Mouse (Mus musculus): ENCODE data around the gene Ralgps1. TPM values are rescaled to one million over a fixed set of nuclear protein-coding genes. Genes with fewer than 3 reads are reported as not detected.

Gene Ralgps1
- total RNA-seq, 4 experiments from 2014 or later: 59.8 to 68.0 (median 67.1) TPM

- DNase-seq (ENCODE audit: low spot score in 2 of 2): no peak
Observed at GRCm38 (mm10) chr2:33280525-33280924, 90.8 kb downstream of the Ralgps1 start.

GRCm38 (mm10) chr2:33279758-33280157 lies 91.5 kb downstream of the Ralgps1 start:
- no peak for DNase-seq (ENCODE audit: low spot score in 2 of 2)

GRCm38 (mm10) chr2:33274719-33275490 lies 96.4 kb downstream of the Ralgps1 start:
- no peak for DNase-seq (ENCODE audit: low spot score in 2 of 2)

DNA sequence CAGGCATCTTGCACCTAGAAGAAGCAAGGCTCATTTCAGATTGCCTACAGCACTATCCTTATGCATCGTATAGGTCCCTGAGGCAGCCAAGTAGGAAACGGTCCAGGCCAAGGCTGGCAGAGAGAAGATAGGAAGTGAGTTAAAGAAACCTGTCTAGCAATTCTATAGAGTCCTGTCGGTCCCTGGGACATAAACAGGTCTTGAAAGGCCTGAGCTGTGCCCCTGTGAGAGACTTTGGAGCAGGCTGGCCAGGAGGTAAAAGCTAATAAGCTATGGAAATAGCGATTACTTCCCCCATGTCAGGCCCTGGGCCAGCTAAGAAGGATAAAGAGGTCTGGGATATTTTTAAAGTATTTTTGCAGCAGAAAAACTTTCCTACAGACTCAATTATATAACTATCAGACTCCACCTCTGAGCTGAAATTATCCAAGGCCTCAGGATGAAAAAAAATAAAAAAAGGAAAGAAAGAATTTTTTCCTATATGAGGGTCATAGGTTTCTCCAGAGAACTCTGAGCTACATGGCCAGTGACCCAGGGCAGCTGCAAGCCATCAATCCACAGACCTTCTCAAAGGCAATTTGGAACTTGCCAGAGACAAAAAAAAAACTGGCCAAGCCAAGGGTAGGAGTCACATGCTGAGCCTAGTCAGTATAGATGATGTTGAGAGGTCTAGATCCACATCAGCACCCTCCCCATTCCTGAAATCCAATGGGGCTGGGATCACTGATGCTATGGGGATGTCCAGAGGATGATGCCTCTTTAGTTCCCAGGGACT lies 98.4 kb downstream of the Ralgps1 start:
- DNase-seq (ENCODE audit: low spot score in 2 of 2): no peak

DNA sequence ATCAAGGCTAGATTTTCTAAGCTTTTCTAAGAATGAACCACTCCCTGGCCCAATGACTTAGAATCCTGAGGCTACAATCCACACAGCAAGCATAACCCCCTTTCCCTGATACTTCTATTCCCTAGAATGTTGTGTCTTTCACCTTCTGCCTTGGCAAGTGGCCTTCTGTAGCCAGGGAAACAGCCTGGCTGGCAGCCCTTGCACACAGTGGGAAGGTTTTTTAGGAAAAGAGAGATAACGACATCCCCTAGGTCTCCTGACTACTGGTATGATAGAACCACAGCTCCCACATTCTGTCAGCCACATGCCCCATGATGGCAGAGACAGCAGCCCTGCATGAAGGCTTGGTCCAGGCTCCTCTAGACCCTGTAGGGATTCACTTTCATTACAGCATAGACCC lies 99.8 kb downstream of the Ralgps1 start:
- DNase-seq (ENCODE audit: low spot score in 2 of 2): no peak

- no peak for DNase-seq (ENCODE audit: low spot score in 2 of 2)
Observed at GRCm38 (mm10) chr2:33270569-33270968, 100.7 kb downstream of the Ralgps1 start.

GRCm38 (mm10) chr2:33269132-33269493 lies 102.2 kb downstream of the Ralgps1 start:
- no peak for DNase-seq (ENCODE audit: low spot score in 2 of 2)

- no peak for DNase-seq (ENCODE audit: low spot score in 2 of 2)
Observed at GRCm38 (mm10) chr2:33268384-33269131, 102.7 kb downstream of the Ralgps1 start.

DNA sequence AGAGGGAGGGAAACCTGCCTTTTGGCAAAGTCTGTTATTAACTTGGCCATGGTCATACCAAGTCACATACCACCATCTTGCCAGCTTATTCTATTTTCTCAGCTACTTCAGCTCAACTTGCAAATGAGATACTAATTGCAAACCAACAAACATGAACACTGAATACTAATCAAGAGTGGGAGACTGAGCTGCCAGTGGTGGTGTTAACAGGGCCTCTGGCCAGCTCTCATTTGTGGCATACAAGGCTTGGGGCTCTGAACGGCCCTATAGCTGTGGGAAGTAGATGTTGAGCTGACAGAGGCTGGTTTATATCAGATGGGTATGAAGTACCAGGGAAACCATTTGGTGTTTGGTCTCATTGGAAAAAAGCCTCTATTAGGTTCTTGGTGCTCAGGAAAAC lies 104.2 kb downstream of the Ralgps1 start:
- DNase-seq (ENCODE audit: low spot score in 2 of 2): no peak

- no peak for DNase-seq (ENCODE audit: low spot score in 2 of 2)
Observed at GRCm38 (mm10) chr2:33265793-33266192, 105.5 kb downstream of the Ralgps1 start.

DNA sequence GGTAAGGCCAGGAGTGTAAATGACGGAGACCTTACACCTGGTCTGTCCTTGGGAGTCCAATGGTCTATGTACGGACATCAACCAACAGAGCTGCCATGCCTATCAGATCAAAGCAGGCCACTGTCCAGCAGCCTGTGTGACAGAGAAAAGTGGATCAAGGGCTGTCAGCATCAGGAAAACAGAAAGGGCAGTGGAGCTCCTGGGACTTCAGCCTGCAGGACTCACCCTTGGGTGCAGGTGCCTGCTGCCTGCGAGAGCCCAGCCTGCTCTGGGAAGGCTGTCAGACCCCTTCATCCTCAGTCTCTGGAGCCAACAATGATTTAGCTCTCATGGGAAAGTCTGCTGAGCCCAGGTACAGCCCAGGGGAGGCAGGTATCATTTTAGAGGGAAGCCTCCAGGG lies 109.8 kb downstream of the Ralgps1 start:
- DNase-seq (ENCODE audit: low spot score in 2 of 2): no peak

DNA sequence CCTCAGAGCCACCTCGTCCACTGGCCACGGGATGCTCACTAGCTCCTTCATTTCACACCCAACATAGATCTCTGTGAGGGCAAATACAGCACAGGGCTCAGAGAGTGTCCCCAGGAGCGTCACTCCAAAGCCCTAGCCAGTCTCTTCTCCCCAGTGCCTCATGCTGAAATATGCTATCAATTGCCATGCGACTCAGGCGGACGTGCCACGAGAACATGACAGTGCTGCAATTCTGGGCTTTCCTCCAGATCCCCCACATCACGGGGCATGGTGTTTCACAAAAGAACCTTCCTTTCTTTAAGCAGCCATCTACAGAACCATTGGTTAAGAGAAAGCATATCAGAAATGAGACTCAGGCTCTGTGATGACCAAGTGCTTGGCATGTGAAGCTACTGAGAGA lies 110.5 kb downstream of the Ralgps1 start:
- peak in 1 of 2 experiments; percentile 77 for DNase-seq (ENCODE audit: low spot score in 2 of 2)

DNA sequence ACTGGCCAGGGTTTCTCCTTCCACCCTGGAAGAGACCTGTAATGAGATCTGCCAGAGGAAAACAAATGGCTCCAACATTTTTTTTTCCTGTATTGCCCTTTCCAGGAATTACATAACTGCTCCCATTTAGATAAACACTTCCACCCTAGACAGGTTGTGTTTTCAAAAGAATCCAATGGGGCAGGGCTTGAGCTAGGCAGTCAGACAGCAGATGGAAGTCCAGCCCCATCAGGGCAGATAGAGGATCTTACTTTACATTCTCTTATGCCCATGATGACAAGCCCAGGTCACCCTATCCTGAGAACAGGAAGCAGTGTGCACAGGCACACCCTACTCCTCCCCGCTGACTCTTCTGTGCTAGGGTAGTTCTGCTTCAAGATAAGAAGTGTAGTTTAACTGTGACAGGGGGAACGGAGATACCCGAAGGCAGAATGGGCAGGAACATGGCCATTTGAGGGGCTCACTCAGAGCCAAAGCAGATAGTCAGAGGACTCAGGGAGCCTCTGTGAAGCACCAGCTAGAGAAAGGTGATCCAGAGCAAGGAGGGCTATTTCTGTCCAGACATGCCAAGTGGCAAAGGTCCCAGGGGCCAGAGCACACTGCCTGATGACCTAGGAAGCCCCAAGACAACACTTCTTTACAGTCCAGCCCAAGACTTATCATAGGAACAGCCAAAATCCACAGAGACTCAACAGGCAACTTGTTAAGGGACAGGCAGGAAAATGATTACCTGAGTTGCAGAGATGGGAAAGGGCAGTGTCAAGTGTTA lies 114.3 kb downstream of the Ralgps1 start:
- DNase-seq (ENCODE audit: low spot score in 2 of 2): no peak

GRCm38 (mm10) chr2:33254318-33254985 lies 116.8 kb downstream of the Ralgps1 start:
- DNase-seq (ENCODE audit: low spot score in 2 of 2): no peak

DNA sequence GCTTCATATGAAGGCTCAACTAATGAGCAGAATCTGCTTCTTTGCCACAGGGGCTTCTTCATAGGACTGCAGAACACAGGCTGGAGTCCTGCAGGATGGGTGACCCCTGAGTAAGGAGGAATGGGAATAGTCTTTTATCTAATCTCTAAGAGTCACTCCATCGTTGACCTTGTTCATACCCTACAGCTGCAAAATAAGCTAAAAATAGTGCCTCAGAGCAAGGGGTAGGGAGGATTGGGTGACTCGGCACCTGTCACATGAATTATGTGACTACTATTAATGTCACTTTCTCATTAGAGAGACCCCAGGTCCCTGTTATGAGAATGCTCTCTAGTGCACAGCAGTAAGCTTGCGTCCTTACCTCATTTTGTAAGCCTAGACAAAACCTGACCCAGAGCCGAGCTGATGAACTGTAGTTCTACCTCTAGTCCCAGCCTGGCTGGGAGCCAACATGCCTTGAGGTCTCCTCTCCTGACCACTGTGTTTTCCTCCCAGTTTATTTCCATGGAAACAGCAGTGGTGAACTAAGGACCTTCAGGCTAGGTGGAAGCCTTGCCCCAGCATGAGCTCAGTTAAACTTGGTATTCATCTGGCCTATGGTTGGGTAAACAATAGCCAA lies 117.6 kb downstream of the Ralgps1 start:
- DNase-seq (ENCODE audit: low spot score in 2 of 2): no peak

- DNase-seq (ENCODE audit: low spot score in 2 of 2): no peak
Observed at GRCm38 (mm10) chr2:33252751-33253150, 118.5 kb downstream of the Ralgps1 start.

- DNase-seq (ENCODE audit: low spot score in 2 of 2): no peak
Observed at GRCm38 (mm10) chr2:33249922-33250633, 121.2 kb downstream of the Ralgps1 start.

DNA sequence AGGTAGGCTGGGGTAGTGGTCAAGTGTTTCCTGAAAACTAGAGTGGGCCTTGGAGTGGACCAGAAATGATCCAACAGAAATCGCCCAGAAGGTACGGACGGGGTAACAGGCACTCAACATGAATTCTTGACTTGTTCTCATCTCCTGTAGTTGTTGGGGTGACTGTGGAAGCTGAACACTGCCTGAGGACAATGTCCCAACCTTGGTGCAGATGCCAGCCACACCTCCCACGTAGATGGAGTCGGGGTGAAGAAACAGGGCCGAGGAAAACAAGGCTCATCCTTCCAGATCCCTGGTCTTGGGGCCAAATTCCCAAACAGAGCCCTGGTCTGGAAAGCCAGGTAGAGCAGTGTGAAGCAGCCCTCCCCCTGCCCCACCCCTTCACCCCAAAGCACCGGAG lies 122.7 kb downstream of the Ralgps1 start:
- DNase-seq (ENCODE audit: low spot score in 2 of 2): no peak

GRCm38 (mm10) chr2:33246841-33247240 lies 124.4 kb downstream of the Ralgps1 start:
- DNase-seq (ENCODE audit: low spot score in 2 of 2): no peak

DNA sequence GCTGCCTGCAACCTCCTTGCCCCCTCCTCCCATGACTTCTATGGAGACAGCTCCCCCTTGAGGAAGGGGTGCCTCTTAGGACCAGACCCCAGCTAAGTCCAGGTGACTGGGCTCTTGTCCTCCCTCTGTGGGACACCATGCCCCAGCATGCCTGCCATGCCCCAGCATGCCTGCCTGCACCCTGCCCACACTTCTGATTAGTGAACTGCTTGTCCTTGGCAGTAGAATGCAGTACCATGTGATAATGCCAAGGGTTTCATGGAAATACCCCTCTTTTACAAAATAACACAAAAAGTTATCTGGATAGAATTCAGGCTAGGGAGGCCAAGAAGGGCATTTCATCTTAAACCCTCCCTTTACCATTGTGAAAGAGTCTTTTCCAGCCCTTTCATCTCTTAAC lies 125.9 kb downstream of the Ralgps1 start:
- no peak for DNase-seq (ENCODE audit: low spot score in 2 of 2)
